Mouse (Mus musculus): ENCODE measurements around the gene Vrk1. TPM values are rescaled to one million over a fixed set of nuclear protein-coding genes. Genes with fewer than 3 reads are reported as not detected.

Vrk1 gene
- total and polyA plus RNA-seq, 3 experiments, result 55.2 to 124 (median 69.1) TPM

DNA sequence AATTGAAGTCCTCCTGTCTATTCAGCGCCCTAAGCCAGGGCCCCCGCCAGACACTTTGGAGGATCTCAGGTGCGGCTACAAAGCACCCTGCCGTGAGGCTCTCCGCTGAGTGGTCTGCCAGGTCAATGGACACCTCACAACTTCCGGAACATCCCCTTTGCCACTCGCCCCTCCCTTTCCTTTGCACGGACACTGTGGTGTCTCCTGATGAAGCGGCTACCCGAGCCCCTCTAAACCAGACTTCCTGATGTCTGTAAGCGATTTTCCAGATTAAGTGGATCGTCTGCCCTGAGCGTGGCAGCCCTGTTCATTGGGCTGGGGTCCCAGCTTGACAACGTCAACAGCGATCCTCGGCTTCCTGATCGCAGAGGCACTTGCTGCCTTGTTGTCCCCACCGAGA is 42.2 kb upstream of the Vrk1 start:
- in situ Hi-C loops (cut with MboI; ENCODE audit: low pct_ligation_motif_present, low pct_unique_long_range_greater_than_20kb, low sequenced_read_pairs) (no loop called here), dilution Hi-C loops (cut with MboI; ENCODE audit: extremely low pct_ligation_motif_present, extremely low pct_unique_long_range_greater_than_20kb, low sequenced_read_pairs) (no loop called here)
- Histone ChIP-seq H3K27ac (ENCODE audit: insufficient read depth, low read depth) (no peak overlapping the region), H3K4me2 (ENCODE audit: insufficient read depth, low read depth, poor library complexity, severe bottlenecking) (no peak overlapping the region), H3K9me3 (replicated peaks; ENCODE audit: low read length) (peaks cover 6% of the 10 kb centered on the region), H3K4me1 (ENCODE audit: control insufficient read depth in 1 of 2, insufficient read depth in 2 of 2) (peaks cover 7 to 33% of the 10 kb centered on the region in 2 experiments), H3K36me3 (replicated peaks in 1 of 2; ENCODE audit: control insufficient read depth in 1 of 2, insufficient read depth in 1 of 2, low read length in 1 of 2) (no peaks in the 10 kb centered on the region), H3K4me3 (replicated peaks in 1 of 3; ENCODE audit: low read depth in 2 of 3, low read length in 2 of 3, poor library complexity in 1 of 3) (no peak overlapping the region), H3K79me2 (replicated peaks; ENCODE audit: control insufficient read depth, extremely low read depth, insufficient read depth, poor library complexity, severe bottlenecking) (no peaks in the 10 kb centered on the region), H3K9ac (ENCODE audit: insufficient read depth, low read depth) (no peak overlapping the region), H3K27me3 (replicated peaks) (no peaks in the 10 kb centered on the region)
- TF ChIP-seq ZKSCAN1 (IDR thresholded peaks at IDR 0.05; ENCODE audit: borderline replicate concordance, low read depth, low read length) (no peak), NRF1 (IDR thresholded peaks at IDR 0.05; ENCODE audit: low read depth, low read length) (no peak), EP300 (IDR thresholded peaks at IDR 0.05; ENCODE audit: low read length) (no peak), PAX5 (IDR thresholded peaks at IDR 0.05; ENCODE audit: low read length) (no peak), IRF4 (IDR thresholded peaks at IDR 0.05; ENCODE audit: low read depth, low read length) (no peak), SMC3 (IDR thresholded peaks at IDR 0.05; ENCODE audit: low read depth, low read length) (no peak), ELF1 (IDR thresholded peaks at IDR 0.05; ENCODE audit: low read depth, low read length) (no peak), E2F4 (IDR thresholded peaks at IDR 0.05; ENCODE audit: insufficient replicate concordance, low read depth, low read length) (no peak), ETS1 (conservative IDR thresholded peaks at IDR 0.05; ENCODE audit: low read depth, low read length) (no peak), POLR2AphosphoS2 (IDR thresholded peaks at IDR 0.05; ENCODE audit: low read depth, low read length) (no peak), MAFK (IDR thresholded peaks at IDR 0.05; ENCODE audit: insufficient replicate concordance, low read length) (no peak), MEF2A (IDR thresholded peaks at IDR 0.05; ENCODE audit: borderline replicate concordance, low read depth, low read length) (no peak), BHLHE40 (IDR thresholded peaks at IDR 0.05; ENCODE audit: low read depth, low read length) (no peak), ZC3H11A (IDR thresholded peaks at IDR 0.05; ENCODE audit: low read depth, low read length) (no peak), NELFE (IDR thresholded peaks at IDR 0.05; ENCODE audit: low read depth, low read length) (no peak), USF1 (IDR thresholded peaks at IDR 0.05; ENCODE audit: low read depth, low read length) (no peak), JUN (IDR thresholded peaks at IDR 0.05; ENCODE audit: insufficient read depth, low read depth, low read length) (no peak)
- no peak for DNase-seq (ENCODE audit: extremely low read depth)

GRCm38 (mm10) chr12:105971182-105971581 is 38.8 kb upstream of the Vrk1 start:
- dilution Hi-C loops (cut with MboI; ENCODE audit: extremely low pct_ligation_motif_present, extremely low pct_unique_long_range_greater_than_20kb, low sequenced_read_pairs), result no loop called here
- peaks cover 7 to 32% of the 10 kb centered on the region in 2 experiments for H3K4me1 ChIP-seq (ENCODE audit: control insufficient read depth in 1 of 2, insufficient read depth in 2 of 2)

More at GRCm38 (mm10) chr12:105971182-105971581, 38.8 kb upstream of the Vrk1 start:
- Histone ChIP-seq H3K27me3 (replicated peaks) (no peaks in the 10 kb centered on the region), H3K4me2 (ENCODE audit: insufficient read depth, low read depth, poor library complexity, severe bottlenecking) (no peak overlapping the region), H3K9ac (ENCODE audit: insufficient read depth, low read depth) (no peak overlapping the region), H3K4me3 (replicated peaks in 1 of 3; ENCODE audit: low read depth in 2 of 3, low read length in 2 of 3, poor library complexity in 1 of 3) (no peak overlapping the region), H3K9me3 (replicated peaks; ENCODE audit: low read length) (peaks cover 6% of the 10 kb centered on the region), H3K27ac (ENCODE audit: insufficient read depth, low read depth) (no peak overlapping the region), H3K79me2 (replicated peaks; ENCODE audit: control insufficient read depth, extremely low read depth, insufficient read depth, poor library complexity, severe bottlenecking) (no peaks in the 10 kb centered on the region), H3K36me3 (replicated peaks in 1 of 2; ENCODE audit: control insufficient read depth in 1 of 2, insufficient read depth in 1 of 2, low read length in 1 of 2) (no peaks in the 10 kb centered on the region)
- DNase-seq (ENCODE audit: extremely low read depth), result peak; percentile 40
- in situ Hi-C loops (cut with MboI; ENCODE audit: low pct_ligation_motif_present, low pct_unique_long_range_greater_than_20kb, low sequenced_read_pairs), result no loop called here
- TF ChIP-seq CHD1 (IDR thresholded peaks at IDR 0.05; ENCODE audit: low read depth, low read length) (no peak), ELF1 (IDR thresholded peaks at IDR 0.05; ENCODE audit: low read depth, low read length) (no peak), RAD21 (IDR thresholded peaks at IDR 0.05; ENCODE audit: low read depth, low read length) (no peak), POLR2A (IDR thresholded peaks at IDR 0.05; ENCODE audit: low read depth, low read length) (no peak), PAX5 (IDR thresholded peaks at IDR 0.05; ENCODE audit: low read length) (no peak), UBTF (IDR thresholded peaks at IDR 0.05; ENCODE audit: low read depth, low read length) (no peak), MYC (IDR thresholded peaks at IDR 0.05; ENCODE audit: low read depth, low read length) (no peak), POLR2AphosphoS2 (IDR thresholded peaks at IDR 0.05; ENCODE audit: low read depth, low read length) (no peak), ZC3H11A (IDR thresholded peaks at IDR 0.05; ENCODE audit: low read depth, low read length) (no peak), NELFE (IDR thresholded peaks at IDR 0.05; ENCODE audit: low read depth, low read length) (no peak), ZKSCAN1 (IDR thresholded peaks at IDR 0.05; ENCODE audit: borderline replicate concordance, low read depth, low read length) (no peak), USF2 (conservative IDR thresholded peaks at IDR 0.05; ENCODE audit: low read depth, low read length) (no peak), IRF4 (IDR thresholded peaks at IDR 0.05; ENCODE audit: low read depth, low read length) (no peak), SMC3 (IDR thresholded peaks at IDR 0.05; ENCODE audit: low read depth, low read length) (no peak), TBP (conservative IDR thresholded peaks at IDR 0.05; ENCODE audit: low read depth, low read length) (no peak), SIN3A (IDR thresholded peaks at IDR 0.05; ENCODE audit: low read length) (no peak), TCF12 (IDR thresholded peaks at IDR 0.05; ENCODE audit: low read depth, low read length) (no peak), MAX (IDR thresholded peaks at IDR 0.05; ENCODE audit: low read length) (no peak), ZMIZ1 (IDR thresholded peaks at IDR 0.05; ENCODE audit: low read depth, low read length) (no peak)

Data from CH12.LX (cell line).